Mouse (Mus musculus): ENCODE measurements around the gene Plp2.

- no peak for TF ChIP-seq CTCF (IDR thresholded peaks at IDR 0.05; ENCODE audit: low read depth)
- TF ChIP-seq EP300 (IDR thresholded peaks at IDR 0.05; ENCODE audit: low read depth), result no peak
Measured at GRCm38 (mm10) chrX:7673578-7674281, 2.5 kb upstream of the Plp2 start.
